Mouse (Mus musculus): ENCODE data around the gene Runx3. TPM values are rescaled to one million over a fixed set of nuclear protein-coding genes. Genes with fewer than 3 reads are reported as not detected.
A peak's percentile ranks its signal among the peaks of the same experiment; 100 is the strongest.

The Runx3 gene
- polyA plus RNA-seq, 1 experiment from 2014 or later, result 2.4 TPM

DNA sequence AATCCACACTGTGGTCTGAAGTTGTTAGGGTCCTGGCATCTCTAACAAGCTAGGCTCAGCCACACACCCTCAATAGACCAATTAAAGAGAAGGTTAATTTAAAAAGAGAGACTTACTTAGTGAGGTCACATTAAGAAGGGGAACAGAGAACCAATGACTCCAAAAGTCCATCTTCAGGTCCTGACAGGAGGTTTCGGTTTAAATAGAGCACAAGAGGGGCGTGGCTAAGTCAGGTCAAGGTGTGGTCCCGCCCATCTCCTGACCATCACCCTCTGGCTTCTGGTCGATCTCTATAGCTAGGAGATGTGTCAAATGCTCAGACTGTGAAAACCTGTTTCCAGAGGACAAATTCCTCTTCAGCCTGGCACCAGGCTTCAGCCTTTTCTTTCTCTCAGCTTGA, 13.3 kb downstream of the Runx3 start:
- H3K4me1 ChIP-seq (ENCODE audit: control insufficient read depth, insufficient read depth, low read length), result peaks cover 5% of the 10 kb centered on the region
- H3K9me3 ChIP-seq (ENCODE audit: control insufficient read depth, low read length), result no peaks in the 10 kb centered on the region
- no peak for ATAC-seq (ENCODE audit: low read depth)
- no peak overlapping the region for H3K4me3 ChIP-seq (ENCODE audit: low read depth, low read length)
- no peak overlapping the region for H3K9ac ChIP-seq (ENCODE audit: low read depth, low read length)
- no peaks in the 10 kb centered on the region for H3K36me3 ChIP-seq (ENCODE audit: control insufficient read depth, insufficient read depth, low read length)
- H3K27me3 ChIP-seq (replicated peaks; ENCODE audit: control insufficient read depth, insufficient read depth, low read length), result 0 out of 2 replicates have a peak, but pooled peaks cover 11% of the 10 kb centered on the region
- no peak for DNase-seq (ENCODE audit: low spot score)
- H3K27ac ChIP-seq (replicated peaks; ENCODE audit: low read depth, low read length), result no peak overlapping the region
- WGBS, result 68% methylated on average over 4 of the region's 4 CpGs
- H3K4me2 ChIP-seq (ENCODE audit: low read depth, low read length), result no peak overlapping the region

DNA sequence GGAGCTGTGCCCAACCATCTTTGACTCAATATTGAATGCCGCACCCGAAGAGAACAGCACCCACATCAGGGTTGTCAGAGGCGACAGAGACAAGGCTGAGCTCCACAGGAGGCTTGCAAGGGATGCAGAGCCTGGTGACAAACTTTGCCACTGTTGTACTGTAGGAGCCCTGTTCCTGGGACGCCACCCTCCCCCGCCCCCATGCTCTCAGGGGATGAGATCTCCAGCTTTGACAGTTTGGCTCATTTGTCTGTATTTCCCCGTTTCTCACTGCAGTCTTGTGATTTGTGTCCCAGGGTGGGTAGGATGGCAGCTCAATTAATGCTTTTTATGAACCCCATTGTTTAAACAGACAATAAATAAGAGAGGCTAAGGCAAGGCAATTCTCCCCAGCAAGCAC, 14.9 kb downstream of the Runx3 start:
- DNase-seq (ENCODE audit: low spot score) (no peak), ATAC-seq (ENCODE audit: low read depth) (no peak)
- H3K9me3 ChIP-seq (ENCODE audit: control insufficient read depth, low read length), result no peaks in the 10 kb centered on the region
- no peak overlapping the region for H3K9ac ChIP-seq (ENCODE audit: low read depth, low read length)
- peaks cover under 1% of the 10 kb centered on the region for H3K4me1 ChIP-seq (ENCODE audit: control insufficient read depth, insufficient read depth, low read length)
- no peaks in the 10 kb centered on the region for H3K36me3 ChIP-seq (ENCODE audit: control insufficient read depth, insufficient read depth, low read length)
- H3K27ac ChIP-seq (replicated peaks; ENCODE audit: low read depth, low read length), result no peak overlapping the region
- H3K4me3 ChIP-seq (ENCODE audit: low read depth, low read length), result no peak overlapping the region
- no peak overlapping the region for H3K4me2 ChIP-seq (ENCODE audit: low read depth, low read length)
- H3K27me3 ChIP-seq (replicated peaks; ENCODE audit: control insufficient read depth, insufficient read depth, low read length), result peaks cover 27% of the 10 kb centered on the region
- WGBS, result 73% methylated on average over 6 of the region's 6 CpGs

GRCm38 (mm10) chr4:135136202-135136601, 15.8 kb downstream of the Runx3 start:
- no peak overlapping the region for H3K4me2 ChIP-seq (ENCODE audit: low read depth, low read length)
- no peak overlapping the region for H3K27ac ChIP-seq (replicated peaks; ENCODE audit: low read depth, low read length)
- peaks cover 6% of the 10 kb centered on the region for H3K4me1 ChIP-seq (ENCODE audit: control insufficient read depth, insufficient read depth, low read length)
- DNase-seq (ENCODE audit: low spot score) (no peak), ATAC-seq (ENCODE audit: low read depth) (no peak)
- WGBS, result 56% methylated on average over 8 of the region's 8 CpGs
- no peaks in the 10 kb centered on the region for H3K36me3 ChIP-seq (ENCODE audit: control insufficient read depth, insufficient read depth, low read length)
- H3K9me3 ChIP-seq (ENCODE audit: control insufficient read depth, low read length), result no peaks in the 10 kb centered on the region
- no peak overlapping the region for H3K9ac ChIP-seq (ENCODE audit: low read depth, low read length)
- no peak overlapping the region for H3K4me3 ChIP-seq (ENCODE audit: low read depth, low read length)
- H3K27me3 ChIP-seq (replicated peaks; ENCODE audit: control insufficient read depth, insufficient read depth, low read length), result peaks cover 36% of the 10 kb centered on the region

GRCm38 (mm10) chr4:135136612-135137011, 16.2 kb downstream of the Runx3 start:
- 46% methylated on average over 9 of the region's 10 CpGs for WGBS
- ATAC-seq (ENCODE audit: low read depth), result no peak
- H3K36me3 ChIP-seq (ENCODE audit: control insufficient read depth, insufficient read depth, low read length), result no peaks in the 10 kb centered on the region
- no peak overlapping the region for H3K27ac ChIP-seq (replicated peaks; ENCODE audit: low read depth, low read length)
- H3K9me3 ChIP-seq (ENCODE audit: control insufficient read depth, low read length), result no peaks in the 10 kb centered on the region
- peaks cover 40% of the 10 kb centered on the region for H3K27me3 ChIP-seq (replicated peaks; ENCODE audit: control insufficient read depth, insufficient read depth, low read length)
- H3K4me1 ChIP-seq (ENCODE audit: control insufficient read depth, insufficient read depth, low read length), result peaks cover 6% of the 10 kb centered on the region
- H3K9ac ChIP-seq (ENCODE audit: low read depth, low read length), result 0 out of 2 replicates have a peak overlapping the region, but pooled peaks have one; percentile 5
- no peak overlapping the region for H3K4me3 ChIP-seq (ENCODE audit: low read depth, low read length)
- H3K4me2 ChIP-seq (ENCODE audit: low read depth, low read length), result no peak overlapping the region
- no peak for DNase-seq (ENCODE audit: low spot score)

DNA sequence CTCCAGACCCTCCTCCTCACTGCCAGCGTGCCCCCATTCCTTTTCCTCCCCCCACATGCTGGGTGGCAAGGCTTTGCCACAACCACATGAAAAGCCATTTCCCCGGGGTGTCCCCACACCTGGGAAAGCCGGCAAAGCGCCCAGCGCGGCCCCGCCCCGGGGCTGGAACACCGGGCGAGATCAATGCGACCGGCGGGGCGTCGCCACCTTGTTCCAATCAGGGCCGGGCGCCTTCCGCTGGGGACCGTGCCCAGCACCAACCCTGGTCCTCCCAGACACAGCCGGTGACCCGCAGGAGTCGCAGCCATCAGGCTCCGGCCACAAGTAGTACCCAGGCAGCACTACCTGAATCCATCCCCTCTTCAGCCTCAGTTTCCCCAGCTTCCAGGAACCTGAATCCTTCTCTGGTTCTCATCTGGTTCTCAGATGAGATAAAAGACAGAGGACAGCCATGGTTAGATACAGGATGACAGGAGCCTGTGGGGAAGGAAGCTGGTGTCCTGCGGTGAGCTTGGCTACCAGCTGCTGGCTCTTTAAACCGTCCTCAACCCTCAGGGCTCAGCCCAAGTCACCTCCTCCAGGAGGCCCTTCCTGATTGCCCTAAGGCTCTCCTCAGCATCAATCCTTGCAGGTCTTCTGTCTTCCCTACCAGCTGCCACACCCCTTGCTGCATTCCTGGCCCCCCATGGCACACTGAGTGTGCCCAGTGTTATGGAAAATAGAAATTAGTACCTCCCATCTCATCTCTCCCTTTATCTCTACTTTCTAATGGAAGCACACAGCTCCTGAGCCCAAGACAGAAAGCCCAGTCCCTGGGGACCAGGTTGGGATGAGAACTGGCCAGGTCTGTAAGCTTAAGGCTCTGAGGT, 20.4 kb downstream of the Runx3 start:
- Histone ChIP-seq H3K9ac (ENCODE audit: low read depth, low read length) (no peak overlapping the region), H3K4me1 (ENCODE audit: control insufficient read depth, insufficient read depth, low read length) (peaks cover 8% of the 10 kb centered on the region), H3K27me3 (replicated peaks; ENCODE audit: control insufficient read depth, insufficient read depth, low read length) (peaks cover 64% of the 10 kb centered on the region), H3K4me3 (ENCODE audit: low read depth, low read length) (0 out of 2 replicates have a peak overlapping the region, but pooled peaks have one; percentile 1), H3K27ac (replicated peaks; ENCODE audit: low read depth, low read length) (no peak overlapping the region), H3K4me2 (ENCODE audit: low read depth, low read length) (peak overlapping the region; percentile 23), H3K9me3 (ENCODE audit: control insufficient read depth, low read length) (no peaks in the 10 kb centered on the region), H3K36me3 (ENCODE audit: control insufficient read depth, insufficient read depth, low read length) (no peaks in the 10 kb centered on the region)
- no peak for ATAC-seq (ENCODE audit: low read depth)
- 2% methylated on average over 15 of the region's 25 CpGs for WGBS
- DNase-seq (ENCODE audit: low spot score), result no peak

GRCm38 (mm10) chr4:135141720-135142119, 21.3 kb downstream of the Runx3 start:
- Histone ChIP-seq H3K4me1 (ENCODE audit: control insufficient read depth, insufficient read depth, low read length) (peaks cover 16% of the 10 kb centered on the region), H3K27me3 (replicated peaks; ENCODE audit: control insufficient read depth, insufficient read depth, low read length) (peaks cover 69% of the 10 kb centered on the region), H3K4me2 (ENCODE audit: low read depth, low read length) (no peak overlapping the region)

DNA sequence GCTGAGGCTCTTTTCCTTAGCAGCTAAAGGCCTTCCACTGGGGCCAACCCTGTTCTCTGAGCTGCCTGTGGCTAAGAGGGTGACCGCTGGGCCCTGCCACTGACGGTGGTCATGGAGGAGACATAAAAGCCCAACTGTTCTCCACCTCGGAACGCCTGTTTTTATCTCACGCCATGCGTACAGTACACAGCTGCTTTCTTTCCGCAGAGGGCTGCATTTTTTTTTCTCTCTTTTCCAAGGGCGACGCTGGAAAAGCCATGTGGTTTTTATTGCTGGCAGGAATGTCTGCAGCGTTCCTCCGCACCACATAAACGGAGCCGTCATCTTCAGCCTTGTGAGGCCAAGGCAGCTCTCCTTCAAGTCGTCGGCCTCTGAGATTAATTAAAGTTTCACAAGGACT, 26.3 kb downstream of the Runx3 start:
- ATAC-seq (ENCODE audit: low read depth) (peak; percentile 72), DNase-seq (ENCODE audit: low spot score) (peak; percentile 91)
- no peaks in the 10 kb centered on the region for H3K9me3 ChIP-seq (ENCODE audit: control insufficient read depth, low read length)
- H3K4me2 ChIP-seq (ENCODE audit: low read depth, low read length), result peak overlapping the region; percentile 30
- H3K4me1 ChIP-seq (ENCODE audit: control insufficient read depth, insufficient read depth, low read length), result peaks cover 20% of the 10 kb centered on the region
- no peak overlapping the region for H3K4me3 ChIP-seq (ENCODE audit: low read depth, low read length)
- H3K36me3 ChIP-seq (ENCODE audit: control insufficient read depth, insufficient read depth, low read length), result no peaks in the 10 kb centered on the region
- H3K27ac ChIP-seq (replicated peaks; ENCODE audit: low read depth, low read length), result peak overlapping the region; percentile 80
- peaks cover 73% of the 10 kb centered on the region for H3K27me3 ChIP-seq (replicated peaks; ENCODE audit: control insufficient read depth, insufficient read depth, low read length)
- H3K9ac ChIP-seq (ENCODE audit: low read depth, low read length), result peak overlapping the region; percentile 46; the same call in 1 of the 2 replicates
- WGBS, result 8% methylated on average over 15 of the region's 15 CpGs

More at GRCm38 (mm10) chr4:135141720-135142119, 21.3 kb downstream of the Runx3 start:
- no peak for DNase-seq (ENCODE audit: low spot score)
- Histone ChIP-seq H3K36me3 (ENCODE audit: control insufficient read depth, insufficient read depth, low read length) (no peaks in the 10 kb centered on the region), H3K27ac (replicated peaks; ENCODE audit: low read depth, low read length) (no peak overlapping the region), H3K9ac (ENCODE audit: low read depth, low read length) (no peak overlapping the region), H3K4me3 (ENCODE audit: low read depth, low read length) (no peak overlapping the region), H3K9me3 (ENCODE audit: control insufficient read depth, low read length) (no peaks in the 10 kb centered on the region)
- 8% methylated on average over 11 of the region's 13 CpGs for WGBS
- no peak for ATAC-seq (ENCODE audit: low read depth)

GRCm38 (mm10) chr4:135148660-135149059, 28.2 kb downstream of the Runx3 start:
- WGBS, result 11% methylated on average over 7 of the region's 7 CpGs
- peaks cover 20% of the 10 kb centered on the region for H3K4me1 ChIP-seq (ENCODE audit: control insufficient read depth, insufficient read depth, low read length)
- H3K36me3 ChIP-seq (ENCODE audit: control insufficient read depth, insufficient read depth, low read length), result no peaks in the 10 kb centered on the region
- no peak overlapping the region for H3K4me3 ChIP-seq (ENCODE audit: low read depth, low read length)
- no peaks in the 10 kb centered on the region for H3K9me3 ChIP-seq (ENCODE audit: control insufficient read depth, low read length)
- H3K4me2 ChIP-seq (ENCODE audit: low read depth, low read length), result no peak overlapping the region
- ATAC-seq (ENCODE audit: low read depth) (no peak), DNase-seq (ENCODE audit: low spot score) (no peak)
- no peak overlapping the region for H3K27ac ChIP-seq (replicated peaks; ENCODE audit: low read depth, low read length)
- no peak overlapping the region for H3K9ac ChIP-seq (ENCODE audit: low read depth, low read length)
- H3K27me3 ChIP-seq (replicated peaks; ENCODE audit: control insufficient read depth, insufficient read depth, low read length), result peaks cover 75% of the 10 kb centered on the region

Data from embryonic facial prominence, embryonic 14.5 days (tissue).